Mouse (Mus musculus): ENCODE results near the gene Mrpl58. TPM values are rescaled to one million over a fixed set of nuclear protein-coding genes. Genes with fewer than 3 reads are reported as not detected.

Mrpl58 gene
- polyA plus RNA-seq, 1 experiment from 2014 or later, result 223 TPM

- no peaks in the 10 kb centered on the region for H3K9me3 ChIP-seq (ENCODE audit: control insufficient read depth, low read length)
- H3K9ac ChIP-seq (replicated peaks; ENCODE audit: low read length), result no peak overlapping the region
- no peaks in the 10 kb centered on the region for H3K4me1 ChIP-seq (ENCODE audit: control insufficient read depth, insufficient read depth, low read length)
- H3K27me3 ChIP-seq (ENCODE audit: control insufficient read depth, insufficient read depth, low read length), result no peaks in the 10 kb centered on the region
- no peak overlapping the region for H3K4me3 ChIP-seq (replicated peaks; ENCODE audit: low read depth, low read length)
- ATAC-seq (ENCODE audit: low FRiP score, low TSS enrichment) (no peak), DNase-seq (no peak)
- 92% methylated on average over 7 of the region's 7 CpGs for WGBS
- H3K27ac ChIP-seq (replicated peaks; ENCODE audit: low read depth, low read length), result no peak overlapping the region
- peaks cover 62% of the 10 kb centered on the region for H3K36me3 ChIP-seq (ENCODE audit: control insufficient read depth, insufficient read depth, low read length)
- H3K4me2 ChIP-seq (ENCODE audit: low read length), result no peak overlapping the region
Observed at GRCm38 (mm10) chr11:115391358-115391757, 12.2 kb upstream of the Mrpl58 start.

GRCm38 (mm10) chr11:115393721-115394325 is 9.7 kb upstream of the Mrpl58 start:
- Histone ChIP-seq H3K36me3 (ENCODE audit: control insufficient read depth, insufficient read depth, low read length) (peaks cover 69% of the 10 kb centered on the region), H3K4me3 (replicated peaks; ENCODE audit: low read depth, low read length) (no peak overlapping the region), H3K4me2 (ENCODE audit: low read length) (no peak overlapping the region), H3K9me3 (ENCODE audit: control insufficient read depth, low read length) (no peaks in the 10 kb centered on the region), H3K9ac (replicated peaks; ENCODE audit: low read length) (no peak overlapping the region), H3K27ac (replicated peaks; ENCODE audit: low read depth, low read length) (no peak overlapping the region), H3K27me3 (ENCODE audit: control insufficient read depth, insufficient read depth, low read length) (no peaks in the 10 kb centered on the region), H3K4me1 (ENCODE audit: control insufficient read depth, insufficient read depth, low read length) (no peaks in the 10 kb centered on the region)
- no peak for ATAC-seq (ENCODE audit: low FRiP score, low TSS enrichment)
- no peak for DNase-seq
- 73% methylated on average over 34 of the region's 34 CpGs for WGBS

- no peak overlapping the region for H3K27ac ChIP-seq (replicated peaks; ENCODE audit: low read depth, low read length)
- no peak for ATAC-seq (ENCODE audit: low FRiP score, low TSS enrichment)
- H3K27me3 ChIP-seq (ENCODE audit: control insufficient read depth, insufficient read depth, low read length), result no peaks in the 10 kb centered on the region
- H3K4me3 ChIP-seq (replicated peaks; ENCODE audit: low read depth, low read length), result no peak overlapping the region
- no peaks in the 10 kb centered on the region for H3K9me3 ChIP-seq (ENCODE audit: control insufficient read depth, low read length)
- peaks cover 15% of the 10 kb centered on the region for H3K4me1 ChIP-seq (ENCODE audit: control insufficient read depth, insufficient read depth, low read length)
- no peak overlapping the region for H3K9ac ChIP-seq (replicated peaks; ENCODE audit: low read length)
- H3K4me2 ChIP-seq (ENCODE audit: low read length), result no peak overlapping the region
- WGBS, result 83% methylated on average over 7 of the region's 7 CpGs
- no peak for DNase-seq
- H3K36me3 ChIP-seq (ENCODE audit: control insufficient read depth, insufficient read depth, low read length), result peaks cover 39% of the 10 kb centered on the region
Observed at GRCm38 (mm10) chr11:115398085-115398484, 5.5 kb upstream of the Mrpl58 start.

GRCm38 (mm10) chr11:115400126-115400525 is 3.4 kb upstream of the Mrpl58 start:
- H3K4me3 ChIP-seq (replicated peaks; ENCODE audit: low read depth, low read length), result no peak overlapping the region
- H3K4me2 ChIP-seq (ENCODE audit: low read length), result no peak overlapping the region; the same call in 1 of the 2 replicates
- 76% methylated on average over 3 of the region's 3 CpGs for WGBS
- H3K9ac ChIP-seq (replicated peaks; ENCODE audit: low read length), result no peak overlapping the region
- H3K9me3 ChIP-seq (ENCODE audit: control insufficient read depth, low read length), result no peaks in the 10 kb centered on the region
- ATAC-seq (ENCODE audit: low FRiP score, low TSS enrichment) (no peak), DNase-seq (no peak)
- peak overlapping the region; percentile 84 for H3K27ac ChIP-seq (replicated peaks; ENCODE audit: low read depth, low read length)
- H3K4me1 ChIP-seq (ENCODE audit: control insufficient read depth, insufficient read depth, low read length), result peaks cover 26% of the 10 kb centered on the region
- H3K27me3 ChIP-seq (ENCODE audit: control insufficient read depth, insufficient read depth, low read length), result no peaks in the 10 kb centered on the region
- peaks cover 20% of the 10 kb centered on the region for H3K36me3 ChIP-seq (ENCODE audit: control insufficient read depth, insufficient read depth, low read length)

GRCm38 (mm10) chr11:115400630-115401391 is 2.7 kb upstream of the Mrpl58 start:
- Histone ChIP-seq H3K27ac (replicated peaks; ENCODE audit: low read depth, low read length) (peak overlapping the region; percentile 84), H3K9me3 (ENCODE audit: control insufficient read depth, low read length) (no peaks in the 10 kb centered on the region), H3K4me3 (replicated peaks; ENCODE audit: low read depth, low read length) (no peak overlapping the region), H3K27me3 (ENCODE audit: control insufficient read depth, insufficient read depth, low read length) (no peaks in the 10 kb centered on the region), H3K9ac (replicated peaks; ENCODE audit: low read length) (peak overlapping the region; percentile 36; the same call in 1 of the 2 replicates), H3K4me2 (ENCODE audit: low read length) (peak overlapping the region; percentile 28), H3K36me3 (ENCODE audit: control insufficient read depth, insufficient read depth, low read length) (peaks cover 13% of the 10 kb centered on the region), H3K4me1 (ENCODE audit: control insufficient read depth, insufficient read depth, low read length) (peaks cover 26% of the 10 kb centered on the region)
- DNase-seq (peak; percentile 79), ATAC-seq (ENCODE audit: low FRiP score, low TSS enrichment) (peak; percentile 35; the same call in 1 of the 2 replicates)
- 23% methylated on average over 11 of the region's 11 CpGs for WGBS

- H3K9me3 ChIP-seq (ENCODE audit: control insufficient read depth, low read length), result no peaks in the 10 kb centered on the region
- WGBS, result 96% methylated on average over 6 of the region's 6 CpGs
- no peak for ATAC-seq (ENCODE audit: low FRiP score, low TSS enrichment)
- H3K27ac ChIP-seq (replicated peaks; ENCODE audit: low read depth, low read length), result no peak overlapping the region
- H3K4me2 ChIP-seq (ENCODE audit: low read length), result no peak overlapping the region
- peaks cover 32% of the 10 kb centered on the region for H3K36me3 ChIP-seq (ENCODE audit: control insufficient read depth, insufficient read depth, low read length)
- DNase-seq, result no peak
- no peak overlapping the region for H3K4me3 ChIP-seq (replicated peaks; ENCODE audit: low read depth, low read length)
- H3K9ac ChIP-seq (replicated peaks; ENCODE audit: low read length), result no peak overlapping the region
- no peaks in the 10 kb centered on the region for H3K27me3 ChIP-seq (ENCODE audit: control insufficient read depth, insufficient read depth, low read length)
- peaks cover 43% of the 10 kb centered on the region for H3K4me1 ChIP-seq (ENCODE audit: control insufficient read depth, insufficient read depth, low read length)
Observed at GRCm38 (mm10) chr11:115405723-115406122, 2.2 kb downstream of the Mrpl58 start.

GRCm38 (mm10) chr11:115406858-115407401 is 3.4 kb downstream of the Mrpl58 start:
- Histone ChIP-seq H3K4me3 (replicated peaks; ENCODE audit: low read depth, low read length) (no peak overlapping the region), H3K4me1 (ENCODE audit: control insufficient read depth, insufficient read depth, low read length) (peaks cover 44% of the 10 kb centered on the region), H3K27me3 (ENCODE audit: control insufficient read depth, insufficient read depth, low read length) (no peaks in the 10 kb centered on the region), H3K9ac (replicated peaks; ENCODE audit: low read length) (no peak overlapping the region), H3K36me3 (ENCODE audit: control insufficient read depth, insufficient read depth, low read length) (peaks cover 40% of the 10 kb centered on the region), H3K4me2 (ENCODE audit: low read length) (no peak overlapping the region), H3K9me3 (ENCODE audit: control insufficient read depth, low read length) (no peaks in the 10 kb centered on the region), H3K27ac (replicated peaks; ENCODE audit: low read depth, low read length) (no peak overlapping the region)
- WGBS, result 97% methylated on average over 17 of the region's 17 CpGs
- ATAC-seq (ENCODE audit: low FRiP score, low TSS enrichment), result no peak
- no peak for DNase-seq

- H3K27me3 ChIP-seq (ENCODE audit: control insufficient read depth, insufficient read depth, low read length), result no peaks in the 10 kb centered on the region
- no peak for DNase-seq
- no peak for ATAC-seq (ENCODE audit: low FRiP score, low TSS enrichment)
- H3K4me2 ChIP-seq (ENCODE audit: low read length), result 0 out of 2 replicates have a peak overlapping the region, but pooled peaks have one; percentile 5
- H3K27ac ChIP-seq (replicated peaks; ENCODE audit: low read depth, low read length), result peak overlapping the region; percentile 82
- peaks cover 41% of the 10 kb centered on the region for H3K4me1 ChIP-seq (ENCODE audit: control insufficient read depth, insufficient read depth, low read length)
- no peaks in the 10 kb centered on the region for H3K9me3 ChIP-seq (ENCODE audit: control insufficient read depth, low read length)
- no peak overlapping the region for H3K4me3 ChIP-seq (replicated peaks; ENCODE audit: low read depth, low read length)
- no peak overlapping the region for H3K9ac ChIP-seq (replicated peaks; ENCODE audit: low read length)
- 71% methylated on average over 6 of the region's 6 CpGs for WGBS
- H3K36me3 ChIP-seq (ENCODE audit: control insufficient read depth, insufficient read depth, low read length), result peaks cover 40% of the 10 kb centered on the region
Observed at GRCm38 (mm10) chr11:115408266-115408920, 4.8 kb downstream of the Mrpl58 start.

Measured in midbrain, embryonic 14.5 days (tissue).